11 mouse cellular contexts compared by ENCODE assay signal in the genomic region with DNA sequence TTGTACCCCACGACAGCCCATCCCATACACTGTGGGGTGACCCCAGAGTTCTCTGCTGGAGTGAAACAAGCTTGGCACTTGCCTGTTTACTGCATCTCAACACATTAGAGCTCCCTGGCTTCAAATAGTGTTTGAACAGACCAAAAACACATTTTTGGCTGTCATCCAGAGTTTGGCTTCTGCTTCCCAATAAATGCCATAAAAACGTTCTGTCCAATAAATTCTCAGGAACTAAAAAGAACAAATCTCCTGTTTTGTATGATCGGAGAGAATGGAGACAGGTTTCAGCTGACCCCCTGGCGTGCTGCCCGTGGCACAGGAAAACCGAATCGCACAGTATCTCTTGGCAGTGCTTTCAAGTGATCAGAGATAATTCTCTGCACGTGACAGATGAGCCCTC. TPM values are rescaled to one million over a fixed set of nuclear protein-coding genes. Genes with fewer than 3 reads are reported as not detected.
A peak's percentile ranks its signal among the peaks of the same experiment; 100 is the strongest.
DNase-seq lines count a peak whose midpoint lies in the region; ATAC-seq and TF ChIP-seq lines count a peak whose summit lies in the region.
"Had no signal": no experiment of that assay in that cellular context is flagged by ENCODE, and none has a peak within 500 bp of the region (broad histone marks: within the 10 kb centered on the region; RNA-seq: fewer than 3 reads in every experiment).

No protein-coding gene starts in this region.

- H3K9ac ChIP-seq in liver, adult 2 months (ENCODE audit: low read depth, low read length) = no peak overlapping the region
- H3K9ac ChIP-seq: intestine, embryonic 15.5 days; stomach, embryonic 15.5 days had no signal

- TF ChIP-seq POLR2A in liver, adult 2 months (IDR thresholded peaks at IDR 0.05; ENCODE audit: extremely low read depth, insufficient read depth, low read length) = no peak

- H3K4me1 ChIP-seq in liver, adult 2 months (ENCODE audit: control insufficient read depth, insufficient read depth, low read length) = no peaks in the 10 kb centered on the region; the same call in none of the 2 replicates
- H3K4me1 ChIP-seq: intestine, embryonic 15.5 days; stomach, embryonic 15.5 days had no signal

- H3K27ac ChIP-seq in gastrocnemius, adult 2 months = no peak overlapping the region
- H3K27ac ChIP-seq in liver, adult 2 months (replicated peaks; ENCODE audit: insufficient read depth, low read depth, low read length) = no peak overlapping the region
- H3K27ac ChIP-seq: intestine, embryonic 15.5 days; macrophage; stomach, embryonic 15.5 days had no signal

- intact Hi-C loops in gastrocnemius, adult 2 months (cut with DNase I) = no loop called here

- no peaks in the 10 kb centered on the region for H3K36me3 ChIP-seq in liver, adult 2 months (ENCODE audit: control insufficient read depth, insufficient read depth, low read length)
- H3K36me3 ChIP-seq: intestine, embryonic 15.5 days; stomach, embryonic 15.5 days had no signal

- no peaks in the 10 kb centered on the region for H3K79me2 ChIP-seq in liver, adult 2 months (ENCODE audit: control insufficient read depth, insufficient read depth, low read length)

- no peak overlapping the region for H3K4me3 ChIP-seq in gastrocnemius, adult 2 months
- no peak overlapping the region for H3K4me3 ChIP-seq in liver, adult 2 months (ENCODE audit: insufficient read depth, low read depth, low read length)
- H3K4me3 ChIP-seq: intestine, embryonic 15.5 days; stomach, embryonic 15.5 days had no signal

- no peak for ATAC-seq in CD4-positive, CD25-positive, alpha-beta regulatory T cell, adult 4 months
- ATAC-seq: intestine, embryonic 15.5 days had no signal

- DNase-seq in gastrocnemius, adult 2 months = peak; percentile 24
- DNase-seq in gastrocnemius, postnatal 4 days (ENCODE audit: low spot score in 2 of 2) = no peak
- DNase-seq in liver, adult 2 months (ENCODE audit: extremely low read depth, low read depth, low spot score) = peak; percentile 30
- DNase-seq in liver = no peak
- peak; percentile 40 for DNase-seq in cerebellum, adult 11 months
- peak; percentile 56 to 67 for DNase-seq in layer of hippocampus, adult 8-10 months (ENCODE audit: low spot score in 2 of 2)
- no peak for DNase-seq in urinary bladder, postnatal 25 days (ENCODE audit: low spot score)

- WGBS in liver, adult 2 months = 28% methylated on average over 8 of the region's 8 CpGs

- no peak for TF ChIP-seq CTCF in gastrocnemius, adult 2 months (IDR thresholded peaks at IDR 0.05)
- TF ChIP-seq CTCF in liver, adult 2 months (IDR thresholded peaks at IDR 0.05; ENCODE audit: low read depth, low read length) = no peak

- no peaks in the 10 kb centered on the region for H3K27me3 ChIP-seq in liver, adult 2 months (ENCODE audit: control insufficient read depth, insufficient read depth, low read length)
- H3K27me3 ChIP-seq: intestine, embryonic 15.5 days; stomach, embryonic 15.5 days had no signal

RNA-seq across cellular contexts. Expression of gene Arsb, which starts 16.2 kb away (rescaled TPM):
- 1 to 10 TPM; 2.4 to 3.3 TPM for total RNA-seq in gastrocnemius, adult 2 months (2021)
- 10 to 100 TPM; 17.4 to 18.6 TPM for total RNA-seq in gastrocnemius, postnatal 4 days (2021)
- total RNA-seq in liver, adult 2 months (2014; rRNA removed) = 7.3 and 11.2 TPM in 2 replicates
- polyA plus RNA-seq in liver, adult 2 months (2012; rRNA removed) = 15.0 and 19.1 TPM in 2 replicates
- total RNA-seq in layer of hippocampus, adult 8-10 months (2022) = 100 to 1,000 TPM in 2 of 4 experiments, 10 to 100 TPM in 2; 81.5 to 103 (median 92.5) TPM
- polyA plus RNA-seq in CD4-positive, CD25-positive, alpha-beta regulatory T cell, adult 4 months (2017; shearing (Covaris generic)) = 1 to 10 TPM; 8.7 to 9.1 TPM

Comparison
In these comparisons a context has a peak if more than half of its experiments do, and no peak if none do; other contexts are left out.
1. DNase-seq: peak in gastrocnemius, adult 2 months (single experiment), liver, adult 2 months (single experiment), cerebellum, adult 11 months (single experiment) and layer of hippocampus, adult 8-10 months (2 of 2); none in gastrocnemius, postnatal 4 days (0 of 2), liver (single experiment) and urinary bladder, postnatal 25 days (single experiment).